8 mouse cellular contexts compared by ENCODE assay signal in the genomic region with DNA sequence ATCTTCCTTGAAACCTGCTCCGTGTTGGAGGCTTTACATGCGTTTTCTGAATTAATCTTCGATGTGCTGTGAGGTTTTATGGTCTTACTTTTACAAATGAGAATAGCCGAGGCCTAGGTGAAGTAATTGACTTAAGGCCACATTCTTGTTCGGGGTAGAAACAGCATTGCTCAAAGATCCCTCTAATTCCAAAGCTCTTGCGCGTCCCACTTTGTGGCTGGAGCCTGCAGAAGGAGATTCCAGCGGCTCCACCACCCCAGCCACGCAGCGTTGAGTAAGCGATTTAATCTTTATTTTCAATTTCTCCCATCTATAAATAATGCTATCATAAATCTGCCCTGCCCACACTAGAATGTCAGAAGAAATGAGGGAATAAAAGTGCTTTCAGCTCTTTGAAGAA. TPM values are rescaled to one million over a fixed set of nuclear protein-coding genes. Genes with fewer than 3 reads are reported as not detected.
DNase-seq lines count a peak whose midpoint lies in the region; ATAC-seq and TF ChIP-seq lines count a peak whose summit lies in the region.

No protein-coding gene starts in this region.

- TF ChIP-seq CTCF in liver, postnatal 0 days (IDR thresholded peaks at IDR 0.05; ENCODE audit: low read depth) = no peak

- DNase-seq in heart, postnatal 4 days = no peak
- DNase-seq in midbrain, embryonic 11.5 days (ENCODE audit: low spot score, missing footprints) = no peak
- peak; percentile 20 for DNase-seq in embryonic facial prominence, embryonic 11.5 days (ENCODE audit: low spot score)
- DNase-seq in liver, postnatal 0 days = no peak
- no peak for DNase-seq in cerebellum, adult 8-10 months
- no peak for DNase-seq in frontal cortex, postnatal 14 days (ENCODE audit: low spot score in 2 of 2)

- WGBS in heart, embryonic 13.5 days = 15% methylated on average over 11 of the region's 11 CpGs
- WGBS in midbrain, embryonic 11.5 days = 5% methylated on average over 11 of the region's 11 CpGs
- WGBS in midbrain, embryonic 15.5 days = 12% methylated on average over 11 of the region's 11 CpGs
- WGBS in embryonic facial prominence, embryonic 11.5 days = 8% methylated on average over 11 of the region's 11 CpGs
- WGBS in liver, postnatal 0 days (ENCODE audit: insufficient replicate concordance) = 52% methylated on average over 11 of the region's 11 CpGs

- no peak for TF ChIP-seq EP300 in liver, postnatal 0 days (IDR thresholded peaks at IDR 0.05; ENCODE audit: low read depth)

- H3K36me3 ChIP-seq in heart, embryonic 13.5 days = no peaks in the 10 kb centered on the region
- H3K36me3 ChIP-seq in midbrain, embryonic 11.5 days (ENCODE audit: control insufficient read depth, insufficient read depth, low read length) = no peaks in the 10 kb centered on the region
- H3K36me3 ChIP-seq in midbrain, embryonic 15.5 days (replicated peaks) = no peaks in the 10 kb centered on the region
- no peaks in the 10 kb centered on the region for H3K36me3 ChIP-seq in embryonic facial prominence, embryonic 11.5 days (replicated peaks; ENCODE audit: control insufficient read depth, insufficient read depth, low read depth, low read length)
- H3K36me3 ChIP-seq in liver, postnatal 0 days (replicated peaks; ENCODE audit: insufficient read depth, low read length) = no peaks in the 10 kb centered on the region

- H3K9ac ChIP-seq in heart, embryonic 13.5 days = peak overlapping the region; percentile 56
- H3K9ac ChIP-seq in midbrain, embryonic 11.5 days (ENCODE audit: low read length) = 0 out of 2 replicates have a peak overlapping the region, but pooled peaks have one; percentile 18
- H3K9ac ChIP-seq in midbrain, embryonic 15.5 days = no peak overlapping the region
- no peak overlapping the region for H3K9ac ChIP-seq in embryonic facial prominence, embryonic 11.5 days (replicated peaks; ENCODE audit: low read length)
- no peak overlapping the region for H3K9ac ChIP-seq in liver, postnatal 0 days (replicated peaks)

- H3K4me2 ChIP-seq in heart, embryonic 13.5 days = peak overlapping the region; percentile 83
- no peak overlapping the region for H3K4me2 ChIP-seq in midbrain, embryonic 11.5 days
- no peak overlapping the region for H3K4me2 ChIP-seq in midbrain, embryonic 15.5 days
- no peak overlapping the region for H3K4me2 ChIP-seq in embryonic facial prominence, embryonic 11.5 days (ENCODE audit: low read depth, low read length)
- peak overlapping the region; percentile 78 for H3K4me2 ChIP-seq in liver, postnatal 0 days (ENCODE audit: low read depth, low read length)

- no peaks in the 10 kb centered on the region for H3K9me3 ChIP-seq in heart, embryonic 13.5 days
- H3K9me3 ChIP-seq in midbrain, embryonic 11.5 days (ENCODE audit: control insufficient read depth, low read length) = no peaks in the 10 kb centered on the region
- no peaks in the 10 kb centered on the region for H3K9me3 ChIP-seq in midbrain, embryonic 15.5 days
- no peaks in the 10 kb centered on the region for H3K9me3 ChIP-seq in embryonic facial prominence, embryonic 11.5 days (replicated peaks; ENCODE audit: control insufficient read depth, low read length)
- no peaks in the 10 kb centered on the region for H3K9me3 ChIP-seq in liver, postnatal 0 days (ENCODE audit: low read length)

- H3K4me1 ChIP-seq in heart, embryonic 13.5 days = peaks cover 46% of the 10 kb centered on the region
- peaks cover 29% of the 10 kb centered on the region for H3K4me1 ChIP-seq in midbrain, embryonic 11.5 days (ENCODE audit: control insufficient read depth, insufficient read depth, low read length)
- peaks cover 32% of the 10 kb centered on the region for H3K4me1 ChIP-seq in midbrain, embryonic 15.5 days
- H3K4me1 ChIP-seq in embryonic facial prominence, embryonic 11.5 days (ENCODE audit: control insufficient read depth, insufficient read depth, low read length) = no peaks in the 10 kb centered on the region
- peaks cover 18% of the 10 kb centered on the region; the same call in 1 of the 2 replicates for H3K4me1 ChIP-seq in liver, postnatal 0 days (ENCODE audit: insufficient read depth)

- no peaks in the 10 kb centered on the region for H3K27me3 ChIP-seq in heart, embryonic 13.5 days (replicated peaks)
- H3K27me3 ChIP-seq in midbrain, embryonic 11.5 days (ENCODE audit: control insufficient read depth, insufficient read depth, low read length) = peaks cover 7% of the 10 kb centered on the region; the same call in 1 of the 2 replicates
- peaks cover 10% of the 10 kb centered on the region; the same call in 1 of the 2 replicates for H3K27me3 ChIP-seq in midbrain, embryonic 15.5 days (replicated peaks)
- no peaks in the 10 kb centered on the region for H3K27me3 ChIP-seq in embryonic facial prominence, embryonic 11.5 days (ENCODE audit: control insufficient read depth, insufficient read depth, low read length)
- H3K27me3 ChIP-seq in liver, postnatal 0 days (ENCODE audit: insufficient read depth, low read length) = no peaks in the 10 kb centered on the region

- H3K4me3 ChIP-seq in heart, embryonic 13.5 days = peak overlapping the region; percentile 27
- H3K4me3 ChIP-seq in midbrain, embryonic 11.5 days (ENCODE audit: low read depth, low read length) = no peak overlapping the region
- H3K4me3 ChIP-seq in midbrain, embryonic 15.5 days = no peak overlapping the region
- no peak overlapping the region for H3K4me3 ChIP-seq in embryonic facial prominence, embryonic 11.5 days (ENCODE audit: low read depth, low read length)
- no peak overlapping the region for H3K4me3 ChIP-seq in liver, postnatal 0 days (ENCODE audit: low read depth, low read length)

- peak overlapping the region; percentile 51; the same call in 1 of the 2 replicates for H3K27ac ChIP-seq in heart, embryonic 13.5 days (replicated peaks)
- no peak overlapping the region for H3K27ac ChIP-seq in midbrain, embryonic 11.5 days (ENCODE audit: low read depth, low read length)
- H3K27ac ChIP-seq in midbrain, embryonic 15.5 days = no peak overlapping the region
- H3K27ac ChIP-seq in embryonic facial prominence, embryonic 11.5 days (replicated peaks; ENCODE audit: low read depth, low read length) = no peak overlapping the region
- no peak overlapping the region for H3K27ac ChIP-seq in liver, postnatal 0 days (ENCODE audit: low read depth)

- no peak for ATAC-seq in heart, embryonic 13.5 days (ENCODE audit: extremely low read depth, insufficient number of reproducible peaks, low FRiP score, low TSS enrichment)
- no peak for ATAC-seq in midbrain, embryonic 11.5 days (ENCODE audit: low FRiP score)
- ATAC-seq in midbrain, embryonic 15.5 days (replicated peaks) = no peak
- no peak for ATAC-seq in embryonic facial prominence, embryonic 11.5 days (replicated peaks; ENCODE audit: insufficient number of reproducible peaks, low FRiP score, low TSS enrichment, low read depth)
- ATAC-seq in liver, postnatal 0 days = no peak

RNA-seq across cellular contexts. Expression of a gene that starts 2.9 kb away (rescaled TPM):
- polyA plus RNA-seq in heart, embryonic 13.5 days (2015; fragmentation: Nextera tagmentation; extraction: Ambion mirVana) = 14.7 and 16.2 TPM in 2 replicates
- total RNA-seq in heart, postnatal 4 days (2021) = 10 to 100 TPM; 23.5 to 25.6 TPM
- 27.1 and 28.5 TPM in 2 replicates for polyA plus RNA-seq in midbrain, embryonic 11.5 days (2014; fragmentation: Nextera tagmentation; extraction: Ambion mirVana)
- 21.0 and 22.0 TPM in 2 replicates for polyA plus RNA-seq in midbrain, embryonic 15.5 days (2015; fragmentation: Nextera tagmentation; extraction: Ambion mirVana)
- 25.5 and 28.2 TPM in 2 replicates for polyA plus RNA-seq in embryonic facial prominence, embryonic 11.5 days (2014; fragmentation: Nextera tagmentation; extraction: Ambion mirVana)
- 7.7 and 8.0 TPM in 2 replicates for polyA plus RNA-seq in liver, postnatal 0 days (2015; fragmentation: Nextera tagmentation; extraction: Ambion mirVana)

Comparison
In these comparisons a context has a peak if more than half of its experiments do, and no peak if none do; other contexts are left out.
1. H3K9ac ChIP-seq: peak in heart, embryonic 13.5 days (single experiment) and midbrain, embryonic 11.5 days (single experiment); none in midbrain, embryonic 15.5 days (single experiment), embryonic facial prominence, embryonic 11.5 days (single experiment) and liver, postnatal 0 days (single experiment).
2. H3K4me2 ChIP-seq: peak in heart, embryonic 13.5 days (single experiment) and liver, postnatal 0 days (single experiment); none in midbrain, embryonic 11.5 days (single experiment), midbrain, embryonic 15.5 days (single experiment) and embryonic facial prominence, embryonic 11.5 days (single experiment).